Mouse (Mus musculus): Measurements from ENCODE around the gene Zbtb45. TPM values are rescaled to one million over a fixed set of nuclear protein-coding genes. Genes with fewer than 3 reads are reported as not detected.
A peak's percentile ranks its signal among the peaks of the same experiment; 100 is the strongest.

Zbtb45 gene
- 10 to 100 TPM; 34.2 to 36.9 (median 34.3) TPM for total RNA-seq (2022)

GRCm38 (mm10) chr7:13010005-13010908 lies at the start of gene Zbtb45:
Gene Zbtb45, minus strand, starts transcription at chr7:13010034.
- no peak for DNase-seq (ENCODE audit: low spot score in 2 of 2)

- no peak for DNase-seq (ENCODE audit: low spot score in 2 of 2)
Observed at GRCm38 (mm10) chr7:13059536-13059935, 49.7 kb upstream of the Zbtb45 start.

GRCm38 (mm10) chr7:13056913-13057700 lies 47.3 kb upstream of the Zbtb45 start:
- no peak for DNase-seq (ENCODE audit: low spot score in 2 of 2)

GRCm38 (mm10) chr7:13054287-13055010 lies 44.6 kb upstream of the Zbtb45 start, which contains the start of gene Mzf1:
Gene Mzf1, minus strand, starts transcription at chr7:13054764.
- DNase-seq (ENCODE audit: low spot score in 2 of 2) = peak; percentile 90 to 98

- peak in 1 of 2 experiments; percentile 50 for DNase-seq (ENCODE audit: low spot score in 2 of 2)
Observed at GRCm38 (mm10) chr7:13053961-13054286, 44.1 kb upstream of the Zbtb45 start.

- no peak for DNase-seq (ENCODE audit: low spot score in 2 of 2)
Observed at GRCm38 (mm10) chr7:13053501-13053900, 43.7 kb upstream of the Zbtb45 start.

- DNase-seq (ENCODE audit: low spot score in 2 of 2) = no peak
Observed at GRCm38 (mm10) chr7:13053001-13053400, 43.2 kb upstream of the Zbtb45 start.

GRCm38 (mm10) chr7:13046084-13046483 lies 36.2 kb upstream of the Zbtb45 start:
- no peak for DNase-seq (ENCODE audit: low spot score in 2 of 2)

GRCm38 (mm10) chr7:13044254-13044625 lies 34.4 kb upstream of the Zbtb45 start:
- DNase-seq (ENCODE audit: low spot score in 2 of 2) = no peak

- DNase-seq (ENCODE audit: low spot score in 2 of 2) = no peak
Observed at GRCm38 (mm10) chr7:13043445-13044253, 33.8 kb upstream of the Zbtb45 start.

GRCm38 (mm10) chr7:13043120-13043444 lies 33.2 kb upstream of the Zbtb45 start:
- no peak for DNase-seq (ENCODE audit: low spot score in 2 of 2)

GRCm38 (mm10) chr7:13042511-13042910 lies 32.7 kb upstream of the Zbtb45 start:
- DNase-seq (ENCODE audit: low spot score in 2 of 2) = no peak

GRCm38 (mm10) chr7:13041256-13041655 lies 31.4 kb upstream of the Zbtb45 start:
- no peak for DNase-seq (ENCODE audit: low spot score in 2 of 2)

GRCm38 (mm10) chr7:13039181-13039580 lies 29.3 kb upstream of the Zbtb45 start:
- peak in 1 of 2 experiments; percentile 3 for DNase-seq (ENCODE audit: low spot score in 2 of 2)

- DNase-seq (ENCODE audit: low spot score in 2 of 2) = no peak
Observed at GRCm38 (mm10) chr7:13038621-13039169, 28.9 kb upstream of the Zbtb45 start.

GRCm38 (mm10) chr7:13037901-13038555 lies 28.2 kb upstream of the Zbtb45 start, which contains the start of gene Ube2m:
Gene Ube2m, minus strand, starts transcription at chr7:13038275.
- DNase-seq (ENCODE audit: low spot score in 2 of 2) = peak; percentile 98

- DNase-seq (ENCODE audit: low spot score in 2 of 2) = no peak
Observed at GRCm38 (mm10) chr7:13037366-13037765, 27.5 kb upstream of the Zbtb45 start.

GRCm38 (mm10) chr7:13036806-13037205 lies 27.0 kb upstream of the Zbtb45 start:
- DNase-seq (ENCODE audit: low spot score in 2 of 2) = no peak

- no peak for DNase-seq (ENCODE audit: low spot score in 2 of 2)
Observed at GRCm38 (mm10) chr7:13035211-13035855, 25.5 kb upstream of the Zbtb45 start.

All from left cerebral cortex, adult 8-10 months (tissue).